Mouse (Mus musculus): ENCODE results near the gene Add1. TPM values are rescaled to one million over a fixed set of nuclear protein-coding genes. Genes with fewer than 3 reads are reported as not detected.
"Not testable (repeated sequence)": the region's sequence is repeated elsewhere in the genome, so short reads cannot be mapped to it uniquely, and the experiment has no call there.

Gene Add1
- polyA plus RNA-seq, 1 experiment from 2014 or later = 133 TPM

DNA sequence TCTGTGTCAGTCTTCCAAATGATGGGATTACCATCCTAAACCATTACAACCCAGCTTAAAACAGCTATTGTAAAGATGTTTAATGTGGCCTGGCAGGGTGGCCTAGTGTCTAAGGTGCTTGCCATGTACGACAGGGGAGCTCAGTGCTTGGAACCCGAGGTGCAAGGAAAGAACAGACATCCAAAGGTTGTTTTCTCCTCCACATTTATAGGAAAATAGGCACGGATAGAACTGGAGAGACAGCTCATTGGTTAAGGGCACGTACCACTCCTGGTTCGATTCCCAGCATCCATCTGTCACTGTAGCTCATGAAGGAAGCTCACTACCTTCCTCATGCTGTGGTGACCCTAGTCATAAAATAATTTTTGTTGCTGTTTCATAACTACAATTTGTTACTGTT, 14.4 kb downstream of the Add1 start:
- Histone ChIP-seq H3K36me3 (ENCODE audit: control insufficient read depth, insufficient read depth) (peaks cover 11% of the 10 kb centered on the region), H3K9me3 (replicated peaks; ENCODE audit: control insufficient read depth, low read length) (no peaks in the 10 kb centered on the region), H3K4me2 (ENCODE audit: low read depth, low read length) (no peak overlapping the region), H3K27ac (ENCODE audit: low read length) (no peak overlapping the region), H3K27me3 (ENCODE audit: control insufficient read depth, insufficient read depth, low read depth, low read length) (no peaks in the 10 kb centered on the region), H3K4me1 (ENCODE audit: control insufficient read depth, low read depth, low read length) (peaks cover 16% of the 10 kb centered on the region), H3K4me3 (ENCODE audit: low read depth, low read length) (no peak overlapping the region), H3K9ac (ENCODE audit: low read depth, low read length) (no peak overlapping the region)
- 90% methylated on average over 5 of the region's 5 CpGs for WGBS (ENCODE audit: insufficient replicate concordance)
- no peak for ATAC-seq (ENCODE audit: low read depth)

DNA sequence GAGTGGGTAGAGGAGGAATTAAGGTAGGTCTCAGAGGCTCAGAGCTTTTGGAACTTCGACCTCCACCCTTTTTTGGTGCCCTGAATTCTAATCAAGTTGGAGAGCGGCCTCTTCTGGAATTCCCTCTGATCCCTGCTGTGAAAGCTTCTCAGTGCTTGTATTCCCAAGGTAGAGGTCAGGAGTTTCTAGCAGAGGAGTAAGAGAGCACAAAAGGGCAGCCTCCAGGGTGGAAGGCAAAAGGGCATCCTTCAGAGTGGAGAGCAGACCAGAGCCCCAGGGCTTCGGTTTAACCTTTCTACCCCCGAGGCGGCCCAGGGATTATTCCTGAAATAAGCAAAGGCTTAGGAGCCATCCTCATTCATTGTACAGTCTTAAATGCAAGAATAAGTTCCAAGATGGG, 16.6 kb downstream of the Add1 start:
- peaks cover 7% of the 10 kb centered on the region for H3K36me3 ChIP-seq (ENCODE audit: control insufficient read depth, insufficient read depth)
- H3K27ac ChIP-seq (ENCODE audit: low read length) = no peak overlapping the region
- no peak overlapping the region for H3K4me3 ChIP-seq (ENCODE audit: low read depth, low read length)
- no peak overlapping the region for H3K4me2 ChIP-seq (ENCODE audit: low read depth, low read length)
- no peak for ATAC-seq (ENCODE audit: low read depth)
- no peak overlapping the region for H3K9ac ChIP-seq (ENCODE audit: low read depth, low read length)
- H3K27me3 ChIP-seq (ENCODE audit: control insufficient read depth, insufficient read depth, low read depth, low read length) = no peaks in the 10 kb centered on the region
- H3K9me3 ChIP-seq (replicated peaks; ENCODE audit: control insufficient read depth, low read length) = no peaks in the 10 kb centered on the region
- H3K4me1 ChIP-seq (ENCODE audit: control insufficient read depth, low read depth, low read length) = no peaks in the 10 kb centered on the region; the same call in 1 of the 2 replicates
- WGBS (ENCODE audit: insufficient replicate concordance) = 69% methylated on average over 5 of the region's 5 CpGs

DNA sequence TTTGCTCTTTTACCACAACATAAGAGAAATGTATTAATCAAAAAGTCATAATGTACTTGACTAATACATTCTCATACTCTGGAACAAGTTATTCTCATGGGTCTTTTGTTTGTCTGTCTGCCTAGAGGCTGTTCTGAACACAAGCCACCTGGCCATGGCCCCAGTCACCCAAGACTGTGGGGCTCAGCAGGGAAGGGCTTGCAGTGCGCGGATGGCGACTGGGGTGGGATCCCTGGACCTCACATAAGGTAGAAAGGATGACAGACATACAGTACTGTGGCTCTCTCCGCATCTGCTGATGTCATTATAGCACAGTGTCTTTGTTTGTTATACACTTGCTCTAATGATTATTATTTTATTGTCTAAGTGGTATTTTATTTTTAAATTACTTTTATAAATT, 17.2 kb downstream of the Add1 start:
- no peak overlapping the region for H3K9ac ChIP-seq (ENCODE audit: low read depth, low read length)
- H3K4me2 ChIP-seq (ENCODE audit: low read depth, low read length) = no peak overlapping the region
- H3K9me3 ChIP-seq (replicated peaks; ENCODE audit: control insufficient read depth, low read length) = no peaks in the 10 kb centered on the region
- no peak for ATAC-seq (ENCODE audit: low read depth)
- H3K36me3 ChIP-seq (ENCODE audit: control insufficient read depth, insufficient read depth) = peaks cover 7% of the 10 kb centered on the region
- no peaks in the 10 kb centered on the region for H3K27me3 ChIP-seq (ENCODE audit: control insufficient read depth, insufficient read depth, low read depth, low read length)
- 84% methylated on average over 4 of the region's 4 CpGs for WGBS (ENCODE audit: insufficient replicate concordance)
- H3K4me1 ChIP-seq (ENCODE audit: control insufficient read depth, low read depth, low read length) = no peaks in the 10 kb centered on the region; the same call in none of the 2 replicates
- no peak overlapping the region for H3K4me3 ChIP-seq (ENCODE audit: low read depth, low read length)
- no peak overlapping the region for H3K27ac ChIP-seq (ENCODE audit: low read length)

DNA sequence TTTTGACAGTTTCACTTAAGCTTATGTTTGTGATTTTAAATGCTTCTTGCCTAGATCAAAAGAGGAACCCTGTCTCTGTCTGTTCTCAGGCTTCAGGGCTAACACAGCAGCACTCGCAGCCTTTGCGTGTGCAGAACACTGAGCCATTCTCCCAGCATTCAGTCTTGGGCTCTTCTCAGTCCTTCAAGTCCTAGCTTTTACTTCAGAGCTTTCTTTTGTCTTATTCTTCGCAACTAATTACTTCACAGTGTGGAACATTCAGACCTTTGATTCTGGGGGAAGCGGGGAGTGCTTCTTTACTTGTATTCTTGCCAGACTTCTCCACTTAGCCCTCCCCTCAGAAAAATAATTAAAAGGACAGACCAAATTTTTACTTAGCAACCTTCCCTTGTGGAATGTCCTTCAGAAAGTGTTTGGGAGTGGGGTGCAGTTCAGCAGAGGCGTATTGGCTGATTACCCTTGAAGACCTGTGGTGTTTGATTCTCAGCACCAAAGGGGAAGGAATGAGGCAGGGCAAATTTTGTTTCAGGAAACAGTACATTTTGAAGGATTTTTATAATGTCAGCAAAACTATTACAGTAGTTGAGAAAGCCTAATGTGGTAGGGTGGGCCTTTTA, 18.0 kb downstream of the Add1 start:
- no peak overlapping the region for H3K27ac ChIP-seq (ENCODE audit: low read length)
- peaks cover 3% of the 10 kb centered on the region for H3K36me3 ChIP-seq (ENCODE audit: control insufficient read depth, insufficient read depth)
- H3K9me3 ChIP-seq (replicated peaks; ENCODE audit: control insufficient read depth, low read length) = no peaks in the 10 kb centered on the region
- 84% methylated on average over 5 of the region's 5 CpGs for WGBS (ENCODE audit: insufficient replicate concordance)
- no peak for ATAC-seq (ENCODE audit: low read depth)
- H3K4me2 ChIP-seq (ENCODE audit: low read depth, low read length) = no peak overlapping the region
- no peaks in the 10 kb centered on the region for H3K27me3 ChIP-seq (ENCODE audit: control insufficient read depth, insufficient read depth, low read depth, low read length)
- H3K4me3 ChIP-seq (ENCODE audit: low read depth, low read length) = no peak overlapping the region
- no peaks in the 10 kb centered on the region; the same call in none of the 2 replicates for H3K4me1 ChIP-seq (ENCODE audit: control insufficient read depth, low read depth, low read length)
- H3K9ac ChIP-seq (ENCODE audit: low read depth, low read length) = no peak overlapping the region

DNA sequence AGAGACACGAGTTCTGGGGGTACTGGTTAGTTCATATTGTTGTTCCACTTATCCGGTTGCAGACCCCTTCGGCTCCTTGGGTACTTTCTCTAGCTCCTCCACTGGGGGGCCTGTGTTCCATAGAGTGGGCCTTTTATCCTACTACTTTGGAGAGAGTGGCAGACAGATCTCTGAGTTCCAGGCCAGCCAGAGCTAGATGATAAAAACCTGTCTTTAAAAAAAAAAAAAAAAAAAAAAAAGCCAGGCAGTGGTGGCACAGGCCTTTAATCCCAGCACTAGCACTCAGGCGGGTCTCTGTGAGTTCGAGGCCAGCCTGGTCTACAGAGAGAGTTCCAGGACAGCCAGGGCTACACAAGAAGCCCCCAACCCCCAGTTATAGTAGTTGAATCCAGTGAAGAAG, 18.8 kb downstream of the Add1 start:
- not testable (repeated sequence) for ATAC-seq (ENCODE audit: low read depth)
- WGBS (ENCODE audit: insufficient replicate concordance) = 87% methylated on average over 5 of the region's 5 CpGs

DNA sequence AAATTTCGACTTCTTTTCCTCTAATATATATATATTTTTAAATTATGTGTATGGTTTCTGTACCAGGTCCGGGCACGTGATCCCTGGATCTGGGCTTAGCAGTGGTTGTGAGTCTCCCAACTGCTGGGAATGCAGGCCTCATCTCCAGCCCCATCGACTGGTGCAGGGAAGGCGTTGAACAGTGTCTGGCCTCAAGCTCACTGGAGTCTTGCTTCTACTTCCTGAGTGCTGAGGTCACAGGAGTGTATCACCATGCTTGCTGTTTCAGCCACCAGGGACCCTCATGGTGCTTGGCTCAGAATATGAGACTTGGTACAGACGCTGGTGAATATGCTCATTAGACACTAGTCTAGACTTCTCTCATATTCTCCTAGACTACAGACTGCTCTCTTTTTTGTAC, 19.2 kb downstream of the Add1 start:
- no peak for ATAC-seq (ENCODE audit: low read depth)
- Histone ChIP-seq H3K36me3 (ENCODE audit: control insufficient read depth, insufficient read depth) (peaks cover 8% of the 10 kb centered on the region), H3K9ac (ENCODE audit: low read depth, low read length) (no peak overlapping the region), H3K27me3 (ENCODE audit: control insufficient read depth, insufficient read depth, low read depth, low read length) (no peaks in the 10 kb centered on the region), H3K27ac (ENCODE audit: low read length) (no peak overlapping the region), H3K4me2 (ENCODE audit: low read depth, low read length) (no peak overlapping the region), H3K4me1 (ENCODE audit: control insufficient read depth, low read depth, low read length) (no peaks in the 10 kb centered on the region; the same call in none of the 2 replicates), H3K9me3 (replicated peaks; ENCODE audit: control insufficient read depth, low read length) (no peaks in the 10 kb centered on the region), H3K4me3 (ENCODE audit: low read depth, low read length) (no peak overlapping the region)
- 89% methylated on average over 6 of the region's 6 CpGs for WGBS (ENCODE audit: insufficient replicate concordance)

More for the DNA sequence above, 18.8 kb downstream of the Add1 start:
- H3K4me3 ChIP-seq (ENCODE audit: low read depth, low read length); H3K27me3 ChIP-seq (ENCODE audit: control insufficient read depth, insufficient read depth, low read depth, low read length); H3K9me3 ChIP-seq (replicated peaks; ENCODE audit: control insufficient read depth, low read length); H3K36me3 ChIP-seq (ENCODE audit: control insufficient read depth, insufficient read depth); H3K4me2 ChIP-seq (ENCODE audit: low read depth, low read length); H3K4me1 ChIP-seq (ENCODE audit: control insufficient read depth, low read depth, low read length); H3K9ac ChIP-seq (ENCODE audit: low read depth, low read length); H3K27ac ChIP-seq (ENCODE audit: low read length): not testable (repeated sequence)

DNA sequence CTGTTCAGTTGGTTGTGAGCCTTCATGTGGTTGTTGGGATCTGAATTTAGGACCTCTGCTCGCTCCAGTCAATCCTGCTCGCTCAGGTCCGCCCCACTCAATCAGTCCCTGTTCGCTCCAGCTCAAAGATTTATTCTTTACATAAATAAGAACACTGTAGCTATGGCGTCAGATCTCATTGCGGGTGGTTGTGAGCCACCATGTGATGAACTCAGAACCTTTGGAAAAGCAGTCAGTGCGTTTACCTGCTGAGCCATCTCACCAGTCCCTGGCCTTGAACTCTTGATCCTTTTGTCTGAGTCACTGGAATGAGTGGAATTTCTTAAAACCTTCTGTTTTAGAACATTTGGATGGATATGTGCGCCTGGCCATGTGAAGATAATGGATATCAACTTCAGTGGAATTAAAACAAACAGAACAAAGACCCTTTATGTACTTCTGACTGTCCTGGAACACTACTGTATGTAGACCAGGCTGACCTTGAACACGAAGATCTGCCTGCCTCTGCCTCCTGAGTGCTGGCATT, 19.8 kb downstream of the Add1 start:
- Histone ChIP-seq H3K9ac (ENCODE audit: low read depth, low read length) (no peak overlapping the region), H3K36me3 (ENCODE audit: control insufficient read depth, insufficient read depth) (peaks cover 14% of the 10 kb centered on the region), H3K27ac (ENCODE audit: low read length) (no peak overlapping the region), H3K4me3 (ENCODE audit: low read depth, low read length) (no peak overlapping the region), H3K9me3 (replicated peaks; ENCODE audit: control insufficient read depth, low read length) (no peaks in the 10 kb centered on the region), H3K4me2 (ENCODE audit: low read depth, low read length) (no peak overlapping the region), H3K4me1 (ENCODE audit: control insufficient read depth, low read depth, low read length) (no peaks in the 10 kb centered on the region; the same call in none of the 2 replicates), H3K27me3 (ENCODE audit: control insufficient read depth, insufficient read depth, low read depth, low read length) (no peaks in the 10 kb centered on the region)
- 92% methylated on average over 9 of the region's 9 CpGs for WGBS (ENCODE audit: insufficient replicate concordance)
- no peak for ATAC-seq (ENCODE audit: low read depth)

DNA sequence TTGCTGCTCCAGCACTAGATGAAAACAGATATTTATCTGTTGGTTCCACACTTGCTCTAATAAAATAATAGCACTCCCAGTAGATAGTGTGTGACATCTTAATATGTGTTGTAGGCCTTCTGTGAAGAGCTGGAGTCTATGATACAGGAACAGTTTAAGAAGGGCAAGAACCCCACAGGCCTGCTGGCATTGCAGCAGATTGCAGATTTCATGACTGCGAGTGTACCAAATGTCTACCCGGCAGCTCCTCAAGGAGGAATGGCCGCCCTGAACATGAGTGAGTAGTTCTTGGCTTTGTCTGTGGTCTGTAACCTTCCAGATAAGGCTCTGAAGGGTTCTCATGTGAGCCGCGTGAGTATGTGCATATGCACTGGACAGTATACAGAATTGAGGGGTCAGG, 31.1 kb downstream of the Add1 start:
- 56% methylated on average over 5 of the region's 5 CpGs for WGBS (ENCODE audit: insufficient replicate concordance)
- Histone ChIP-seq H3K36me3 (ENCODE audit: control insufficient read depth, insufficient read depth) (peaks cover 66% of the 10 kb centered on the region), H3K4me2 (ENCODE audit: low read depth, low read length) (no peak overlapping the region), H3K9me3 (replicated peaks; ENCODE audit: control insufficient read depth, low read length) (no peaks in the 10 kb centered on the region), H3K4me3 (ENCODE audit: low read depth, low read length) (no peak overlapping the region), H3K4me1 (ENCODE audit: control insufficient read depth, low read depth, low read length) (no peaks in the 10 kb centered on the region), H3K27ac (ENCODE audit: low read length) (no peak overlapping the region), H3K27me3 (ENCODE audit: control insufficient read depth, insufficient read depth, low read depth, low read length) (no peaks in the 10 kb centered on the region), H3K9ac (ENCODE audit: low read depth, low read length) (no peak overlapping the region)
- no peak for ATAC-seq (ENCODE audit: low read depth)

DNA sequence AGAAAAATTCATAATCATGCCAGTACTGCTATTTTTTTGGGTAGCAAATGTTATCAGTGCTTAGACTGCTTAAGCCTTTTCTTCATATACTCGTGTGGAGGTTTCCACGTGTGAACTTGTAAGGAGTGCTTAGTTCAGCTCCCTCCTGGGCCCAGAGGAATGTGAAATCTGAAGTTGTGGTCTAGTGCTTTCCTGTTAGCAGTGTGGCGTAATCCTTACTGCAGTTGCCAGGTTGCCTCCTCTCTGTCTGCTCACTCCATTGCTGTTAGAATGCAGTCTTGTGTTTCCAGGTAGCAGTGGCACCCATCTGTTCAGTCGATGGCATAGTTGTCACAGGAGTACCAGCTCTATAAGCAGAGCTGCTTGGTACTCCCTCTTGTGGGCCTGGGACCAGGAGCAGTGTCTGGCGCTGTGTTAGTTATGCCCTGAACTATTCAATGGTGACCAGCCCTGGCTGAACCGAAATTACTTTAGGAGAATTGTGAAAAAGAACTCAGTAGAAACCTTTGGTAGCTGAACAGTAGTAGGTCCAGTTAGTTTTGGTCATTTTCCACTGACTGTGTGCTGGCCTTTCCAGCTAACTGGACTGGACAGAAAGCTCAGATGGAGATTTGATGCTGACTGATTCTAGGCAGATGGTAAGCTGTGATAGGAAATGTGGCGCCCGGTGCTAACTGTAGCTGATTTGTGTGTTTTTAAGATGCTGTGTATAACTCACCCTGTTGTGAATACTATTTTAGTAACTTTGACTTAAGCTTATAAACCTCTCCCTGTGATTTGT, 33.8 kb downstream of the Add1 start:
- no peak for ATAC-seq (ENCODE audit: low read depth)
- H3K36me3 ChIP-seq (ENCODE audit: control insufficient read depth, insufficient read depth) = peaks cover 70% of the 10 kb centered on the region

More for the DNA sequence above, 33.8 kb downstream of the Add1 start:
- no peaks in the 10 kb centered on the region for H3K27me3 ChIP-seq (ENCODE audit: control insufficient read depth, insufficient read depth, low read depth, low read length)
- H3K4me3 ChIP-seq (ENCODE audit: low read depth, low read length) = no peak overlapping the region
- no peak overlapping the region for H3K27ac ChIP-seq (ENCODE audit: low read length)
- no peak overlapping the region for H3K9ac ChIP-seq (ENCODE audit: low read depth, low read length)
- no peak overlapping the region for H3K4me2 ChIP-seq (ENCODE audit: low read depth, low read length)
- H3K9me3 ChIP-seq (replicated peaks; ENCODE audit: control insufficient read depth, low read length) = no peaks in the 10 kb centered on the region
- 72% methylated on average over 8 of the region's 8 CpGs for WGBS (ENCODE audit: insufficient replicate concordance)
- no peaks in the 10 kb centered on the region for H3K4me1 ChIP-seq (ENCODE audit: control insufficient read depth, low read depth, low read length)
